Mouse (Mus musculus) frontal cortex, postnatal 36 days (tissue): Measurements from ENCODE around the gene Hspa1l.
"Not testable (repeated sequence)": the region's sequence is repeated elsewhere in the genome, so short reads cannot be mapped to it uniquely, and the experiment has no call there.

ENCODE experiments used
- DNase-seq, 2 experiments: peaks; one replicate each; pipeline ENCODE4 v3.0.0; 2022; ENCODE audit warnings: low spot score in 2 of 2

The Hspa1l gene

GRCm38 (mm10) chr17:34971694-34972068, 822 bp upstream of the Hspa1l start:
- not testable (repeated sequence) for DNase-seq

GRCm38 (mm10) chr17:34975581-34976492, 3.3 kb downstream of the Hspa1l start:
- no peak for DNase-seq

- no peak for DNase-seq
Measured at GRCm38 (mm10) chr17:34977000-34977399, 4.5 kb downstream of the Hspa1l start.

- no peak for DNase-seq
Measured at GRCm38 (mm10) chr17:34978239-34978638, 5.7 kb downstream of the Hspa1l start.

GRCm38 (mm10) chr17:34979631-34980030, 7.1 kb downstream of the Hspa1l start:
- DNase-seq = no peak

GRCm38 (mm10) chr17:34980655-34981054, 8.2 kb downstream of the Hspa1l start:
- DNase-seq = peak in 1 of 2 experiments; percentile 57

GRCm38 (mm10) chr17:34981690-34982180, 9.2 kb downstream of the Hspa1l start, which contains the start of gene Lsm2:
Lsm2 (plus strand) TSS chr17:34981862.
- peak; percentile 95 to 96 for DNase-seq

- DNase-seq = no peak
Measured at GRCm38 (mm10) chr17:34982328-34982727, 9.8 kb downstream of the Hspa1l start.

- no peak for DNase-seq
Measured at GRCm38 (mm10) chr17:34984218-34984617, 11.7 kb downstream of the Hspa1l start.

- no peak for DNase-seq
Measured at GRCm38 (mm10) chr17:34994751-34995150, 22.2 kb downstream of the Hspa1l start.

- DNase-seq = not testable (repeated sequence)
Measured at GRCm38 (mm10) chr17:34995192-34995591, 22.7 kb downstream of the Hspa1l start.

- DNase-seq = not testable (repeated sequence)
Measured at GRCm38 (mm10) chr17:34995927-34996326, 23.4 kb downstream of the Hspa1l start.

GRCm38 (mm10) chr17:34996411-34997141, 24.1 kb downstream of the Hspa1l start:
- no peak for DNase-seq

GRCm38 (mm10) chr17:34997142-34997483, 24.6 kb downstream of the Hspa1l start:
- DNase-seq = no peak

- DNase-seq = no peak
Measured at GRCm38 (mm10) chr17:34998526-34999430, 26.3 kb downstream of the Hspa1l start.

- not testable (repeated sequence) for DNase-seq
Measured at GRCm38 (mm10) chr17:34999871-35000716, 27.6 kb downstream of the Hspa1l start.

GRCm38 (mm10) chr17:35000717-35001451, 28.4 kb downstream of the Hspa1l start, which contains the start of gene Vars:
Vars (plus strand) TSS chr17:35000987.
- DNase-seq = peak; percentile 77 to 81

- DNase-seq = peak; percentile 15 to 40
Measured at GRCm38 (mm10) chr17:35001452-35002152, 29.1 kb downstream of the Hspa1l start.
